Comparison of ENCODE assay signal across 19 mouse cellular contexts in genomic region chr2:113525417-113525816, GRCm38 (mm10).
DNase-seq lines count a peak whose midpoint lies in the region; ATAC-seq and TF ChIP-seq lines count a peak whose summit lies in the region.
"Had no signal": no experiment of that assay in that cellular context is flagged by ENCODE, and none has a peak within 500 bp of the region (broad histone marks: within the 10 kb centered on the region; RNA-seq: fewer than 3 reads in every experiment).

No protein-coding gene starts in this region.

- no peak for TF ChIP-seq CTCF in intestine, postnatal 0 days (IDR thresholded peaks at IDR 0.05; ENCODE audit: low read depth)

- H3K4me3 ChIP-seq in intestine, postnatal 0 days (ENCODE audit: low read depth, low read length), result no peak overlapping the region
- H3K4me3 ChIP-seq in forebrain, embryonic 10.5 days, result no peak overlapping the region
- H3K4me3 ChIP-seq: embryonic facial prominence, embryonic 13.5 days; forebrain, embryonic 13.5 days; heart, embryonic 12.5 days had no signal

- H3K27ac ChIP-seq in intestine, postnatal 0 days (ENCODE audit: low read depth, low read length), result no peak overlapping the region; the same call in 1 of the 2 replicates
- H3K27ac ChIP-seq in forebrain, embryonic 10.5 days, result no peak overlapping the region
- H3K27ac ChIP-seq: embryonic facial prominence, embryonic 13.5 days; forebrain, embryonic 13.5 days had no signal

- 78% methylated on average over 8 of the region's 8 CpGs for WGBS in intestine, postnatal 0 days
- WGBS in forebrain, embryonic 10.5 days, result 90% methylated on average over 8 of the region's 8 CpGs

- peak; percentile 16 for DNase-seq in kidney, postnatal 10 days
- no peak for DNase-seq in kidney, adult 18-20 months
- peak; percentile 43 for DNase-seq in testis, postnatal 10 days (ENCODE audit: low spot score)
- no peak for DNase-seq in testis, postnatal 14 days (ENCODE audit: low spot score)
- DNase-seq in cerebellum, adult 9-10 months, result no peak
- no peak for DNase-seq in forebrain, embryonic 10.5 days (ENCODE audit: extremely low spot score, low spot score)
- DNase-seq: adrenal gland, postnatal 14 days; cerebellum, adult 11-12 months; cerebellum, adult 9-11 months; cerebellum, postnatal 36 days; forebrain, postnatal 0 days; gastrocnemius, postnatal 25 days; heart, postnatal 36 days had no signal

- H3K9ac ChIP-seq in intestine, postnatal 0 days (ENCODE audit: low read depth, low read length), result no peak overlapping the region
- H3K9ac ChIP-seq: embryonic facial prominence, embryonic 13.5 days; forebrain, embryonic 13.5 days; forebrain, postnatal 0 days; heart, embryonic 12.5 days had no signal

- no peak overlapping the region for H3K4me2 ChIP-seq in intestine, postnatal 0 days (replicated peaks; ENCODE audit: low read depth)
- H3K4me2 ChIP-seq: embryonic facial prominence, embryonic 13.5 days; forebrain, embryonic 13.5 days; heart, embryonic 12.5 days had no signal

- H3K27me3 ChIP-seq in intestine, postnatal 0 days (replicated peaks; ENCODE audit: control insufficient read depth, insufficient read depth, low read length), result no peaks in the 10 kb centered on the region
- no peaks in the 10 kb centered on the region for H3K27me3 ChIP-seq in forebrain, embryonic 10.5 days (ENCODE audit: poor library complexity, severe bottlenecking)
- H3K27me3 ChIP-seq: embryonic facial prominence, embryonic 13.5 days; forebrain, embryonic 13.5 days; heart, embryonic 12.5 days; Patski had no signal

- H3K4me1 ChIP-seq in intestine, postnatal 0 days (replicated peaks; ENCODE audit: control insufficient read depth, insufficient read depth, low read length), result no peaks in the 10 kb centered on the region
- H3K4me1 ChIP-seq in forebrain, embryonic 10.5 days, result no peaks in the 10 kb centered on the region
- H3K4me1 ChIP-seq: embryonic facial prominence, embryonic 13.5 days; forebrain, embryonic 13.5 days; heart, embryonic 12.5 days had no signal

- H3K9me3 ChIP-seq in intestine, postnatal 0 days (ENCODE audit: control insufficient read depth), result no peaks in the 10 kb centered on the region
- H3K9me3 ChIP-seq in forebrain, embryonic 10.5 days, result no peaks in the 10 kb centered on the region
- H3K9me3 ChIP-seq: embryonic facial prominence, embryonic 13.5 days; forebrain, embryonic 13.5 days; heart, embryonic 12.5 days had no signal

- peaks cover 7% of the 10 kb centered on the region; the same call in 1 of the 2 replicates for H3K36me3 ChIP-seq in intestine, postnatal 0 days (ENCODE audit: control insufficient read depth, insufficient read depth)
- no peaks in the 10 kb centered on the region for H3K36me3 ChIP-seq in forebrain, embryonic 10.5 days (replicated peaks)
- H3K36me3 ChIP-seq: embryonic facial prominence, embryonic 13.5 days; heart, embryonic 12.5 days had no signal

- peak; percentile 75 for ATAC-seq in intestine, postnatal 0 days
- ATAC-seq: activated CD4-positive, CD25-positive, alpha-beta regulatory T cell, adult 4 months; forebrain, embryonic 13.5 days; forebrain, postnatal 0 days; Patski had no signal

Comparison
In these comparisons a context has a peak if more than half of its experiments do, and no peak if none do; other contexts are left out.
1. DNase-seq: peak in kidney, postnatal 10 days (single experiment) and testis, postnatal 10 days (single experiment); none in kidney, adult 18-20 months (single experiment), testis, postnatal 14 days (single experiment), cerebellum, adult 9-10 months (single experiment) and forebrain, embryonic 10.5 days (single experiment).